Mouse (Mus musculus) kidney, adult 2 months (tissue): ENCODE data around the gene Rad9a.

Source experiments
- CTCF ChIP-seq: fragments of 200-500 bp; conservative IDR thresholded peaks from 2 replicates; pipeline ENCODE4 v1.5.1; 2011; ENCODE audit warnings: low read depth, mild to moderate bottlenecking, control low read depth, low read length, moderate library complexity, mixed read lengths; ENCODE audit not compliant: insufficient read depth, insufficient read length
- POLR2A ChIP-seq: fragments of 200-500 bp; IDR thresholded peaks from one replicate; pipeline ENCODE4 v1.6.1; 2011; ENCODE audit warnings: low read depth, low read length, control low read depth

DNA sequence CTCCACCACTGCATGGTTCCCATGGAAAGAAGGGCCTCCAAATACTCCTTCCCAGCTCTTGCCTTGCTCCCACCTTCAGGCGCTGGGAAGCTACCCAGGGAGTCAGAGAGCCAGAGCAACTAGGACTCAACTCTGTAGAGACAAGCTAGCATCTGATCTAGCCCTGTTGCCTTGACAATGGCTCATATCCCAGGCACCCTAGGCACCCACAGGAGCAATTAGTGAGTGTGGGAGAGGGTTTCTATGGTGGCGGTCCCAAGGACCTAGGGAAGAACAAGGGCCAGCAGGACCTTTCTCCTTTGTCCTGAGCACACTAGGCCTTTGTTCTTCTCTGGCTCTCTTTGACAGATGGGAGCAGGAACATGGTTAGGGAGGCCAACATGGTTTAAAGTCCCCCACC lies 17.8 kb downstream of the Rad9a start:
- TF ChIP-seq CTCF (no peak), POLR2A (no peak)
